Mouse (Mus musculus): ENCODE data around the gene Efcab9. TPM values are rescaled to one million over a fixed set of nuclear protein-coding genes. Genes with fewer than 3 reads are reported as not detected.

Efcab9 gene
- total and polyA plus RNA-seq, 2 experiments from 2014 or later: not detected

DNA sequence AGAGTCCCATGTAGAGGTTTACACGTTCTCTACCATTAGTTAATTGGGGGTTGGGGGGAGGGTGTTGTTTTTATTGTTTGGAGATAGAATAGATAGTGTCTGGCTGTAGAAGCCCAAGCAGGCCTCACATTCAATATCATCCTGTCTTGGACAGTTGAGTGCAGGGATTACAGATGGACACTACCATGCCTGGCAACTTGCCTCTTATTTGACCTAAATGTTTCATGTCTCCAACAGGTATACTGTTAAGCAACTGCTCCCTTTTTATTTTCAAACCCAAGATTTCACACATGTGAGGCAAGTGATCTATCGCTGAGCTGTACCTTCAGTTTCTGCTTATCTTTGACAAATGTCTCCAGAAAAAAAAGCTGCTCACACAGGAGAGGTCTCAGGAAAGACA is 50.4 kb downstream of the Efcab9 start:
- no peak overlapping the region for H3K9ac ChIP-seq (replicated peaks; ENCODE audit: low read length, poor library complexity, severe bottlenecking)
- no peak overlapping the region for H3K4me3 ChIP-seq (ENCODE audit: low read depth, low read length)
- H3K9me3 ChIP-seq (ENCODE audit: low read length): no peaks in the 10 kb centered on the region
- H3K27ac ChIP-seq (ENCODE audit: low read depth, low read length): no peak overlapping the region
- no peaks in the 10 kb centered on the region for H3K4me1 ChIP-seq (ENCODE audit: insufficient read depth, low read length)
- WGBS: 82% methylated on average over 2 of the region's 2 CpGs
- no peaks in the 10 kb centered on the region for H3K36me3 ChIP-seq (ENCODE audit: insufficient read depth, low read length)
- DNase-seq (ENCODE audit: low spot score) (no peak), ATAC-seq (ENCODE audit: low FRiP score) (no peak)
- no peak overlapping the region for H3K4me2 ChIP-seq (ENCODE audit: low read depth, low read length, poor library complexity, severe bottlenecking)
- H3K27me3 ChIP-seq (ENCODE audit: insufficient read depth, low read length): no peaks in the 10 kb centered on the region
- TF ChIP-seq CTCF (IDR thresholded peaks at IDR 0.05): no peak

DNA sequence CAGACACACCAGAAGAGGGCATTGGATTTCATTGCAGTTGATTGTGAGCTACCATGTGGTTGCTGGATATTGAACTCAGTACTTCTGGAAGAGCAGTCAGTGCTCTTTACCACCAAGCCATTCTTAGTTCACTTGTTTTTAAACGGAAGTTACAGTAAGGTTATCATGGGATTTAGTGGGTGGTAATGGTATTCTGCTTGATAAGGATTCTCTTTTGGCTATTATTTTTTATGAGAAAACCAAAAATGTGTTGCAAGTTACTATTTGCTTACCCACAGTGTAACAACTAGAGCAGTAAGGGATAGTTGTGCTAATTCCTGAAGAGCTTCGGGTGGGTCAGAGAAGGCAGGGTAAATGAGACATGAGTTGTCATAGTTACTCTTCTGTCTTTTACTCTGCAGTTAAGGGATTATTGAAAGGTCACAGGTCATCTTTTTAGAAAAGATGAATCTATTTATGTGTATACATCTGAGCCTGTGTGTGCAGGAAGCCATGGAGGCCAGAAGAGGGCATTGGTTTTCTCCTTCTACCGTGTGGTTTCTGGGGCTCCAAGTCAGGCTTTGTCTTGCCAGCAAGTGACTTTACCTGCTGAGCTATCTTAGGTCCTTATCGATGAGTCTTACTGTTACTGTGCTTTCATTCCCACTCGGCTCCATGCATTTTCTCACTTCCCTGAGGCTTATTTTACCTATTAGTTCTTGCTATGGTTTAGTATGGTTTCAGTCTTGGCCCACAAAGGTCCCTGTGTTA is 56.2 kb downstream of the Efcab9 start:
- no peak for TF ChIP-seq CTCF (IDR thresholded peaks at IDR 0.05)
- Histone ChIP-seq H3K9ac (replicated peaks; ENCODE audit: low read length, poor library complexity, severe bottlenecking) (no peak overlapping the region), H3K27me3 (ENCODE audit: insufficient read depth, low read length) (no peaks in the 10 kb centered on the region), H3K4me1 (ENCODE audit: insufficient read depth, low read length) (no peaks in the 10 kb centered on the region), H3K4me2 (ENCODE audit: low read depth, low read length, poor library complexity, severe bottlenecking) (no peak overlapping the region), H3K9me3 (ENCODE audit: low read length) (no peaks in the 10 kb centered on the region), H3K4me3 (ENCODE audit: low read depth, low read length) (no peak overlapping the region), H3K36me3 (ENCODE audit: insufficient read depth, low read length) (no peaks in the 10 kb centered on the region), H3K27ac (ENCODE audit: low read depth, low read length) (no peak overlapping the region)
- WGBS: 77% methylated on average over 5 of the region's 5 CpGs
- ATAC-seq (ENCODE audit: low FRiP score): no peak
- DNase-seq (ENCODE audit: low spot score): no peak

DNA sequence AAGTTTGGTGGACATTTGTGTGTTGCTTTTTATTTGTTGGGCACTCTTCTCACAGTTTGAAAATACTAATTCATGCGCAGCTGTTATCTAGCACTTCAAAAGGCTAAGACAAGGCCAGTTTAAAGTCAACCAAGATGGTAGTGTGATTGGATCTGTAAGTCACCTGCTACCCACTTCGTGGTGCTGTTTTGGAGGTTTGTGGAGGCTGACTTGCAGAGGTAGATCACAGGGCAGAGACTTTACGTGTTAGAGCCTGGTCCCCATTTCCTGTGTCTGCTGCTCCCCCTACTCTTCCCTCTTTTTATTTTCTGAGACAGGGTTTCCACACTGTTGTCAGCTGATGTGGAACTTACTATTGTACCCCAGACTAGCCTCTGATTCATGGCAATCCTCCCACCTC is 57.2 kb downstream of the Efcab9 start:
- 86% methylated on average over 3 of the region's 3 CpGs for WGBS
- no peak overlapping the region for H3K27ac ChIP-seq (ENCODE audit: low read depth, low read length)
- H3K27me3 ChIP-seq (ENCODE audit: insufficient read depth, low read length): no peaks in the 10 kb centered on the region
- H3K4me1 ChIP-seq (ENCODE audit: insufficient read depth, low read length): no peaks in the 10 kb centered on the region
- no peaks in the 10 kb centered on the region for H3K9me3 ChIP-seq (ENCODE audit: low read length)
- no peak overlapping the region for H3K9ac ChIP-seq (replicated peaks; ENCODE audit: low read length, poor library complexity, severe bottlenecking)
- no peak overlapping the region for H3K4me3 ChIP-seq (ENCODE audit: low read depth, low read length)
- ATAC-seq (ENCODE audit: low FRiP score) (no peak), DNase-seq (ENCODE audit: low spot score) (no peak)
- H3K4me2 ChIP-seq (ENCODE audit: low read depth, low read length, poor library complexity, severe bottlenecking): no peak overlapping the region
- no peak for TF ChIP-seq CTCF (IDR thresholded peaks at IDR 0.05)
- no peaks in the 10 kb centered on the region for H3K36me3 ChIP-seq (ENCODE audit: insufficient read depth, low read length)

Other genes starting within 250 kb of the Efcab9 start
- gene Hba-a1, start 248.6 kb downstream of the Efcab9 start, total RNA-seq (2014; rRNA removed): 562 and 930 TPM in 2 replicates
- gene Hba-a1, start 248.6 kb downstream of the Efcab9 start, polyA plus RNA-seq (2015; fragmentation: Nextera tagmentation; extraction: Ambion mirVana): 470 and 497 TPM in 2 replicates
- gene Hbq1b, start 245.1 kb downstream of the Efcab9 start, total RNA-seq (2014; rRNA removed): 1.7 and 5.9 TPM in 2 replicates
- gene Hbq1b, start 245.1 kb downstream of the Efcab9 start, polyA plus RNA-seq (2015; fragmentation: Nextera tagmentation; extraction: Ambion mirVana): 1.9 and 3.1 TPM in 2 replicates
- gene Hba-a2, start 235.6 kb downstream of the Efcab9 start, total RNA-seq (2014; rRNA removed): 1,333 and 2,070 TPM in 2 replicates
- gene Hba-a2, start 235.6 kb downstream of the Efcab9 start, polyA plus RNA-seq (2015; fragmentation: Nextera tagmentation; extraction: Ambion mirVana): 1,100 and 1,214 TPM in 2 replicates
- gene Hbq1a, start 232.0 kb downstream of the Efcab9 start, total RNA-seq (2014; rRNA removed): 3.2 and 3.6 TPM in 2 replicates
- gene Hbq1a, start 232.0 kb downstream of the Efcab9 start, polyA plus RNA-seq (2015; fragmentation: Nextera tagmentation; extraction: Ambion mirVana): 2.7 and 2.8 TPM in 2 replicates
- 46.4 and 47.5 TPM in 2 replicates for gene Sh3pxd2b, start 184.3 kb downstream of the Efcab9 start, total RNA-seq (2014; rRNA removed)
- gene Sh3pxd2b, start 184.3 kb downstream of the Efcab9 start, polyA plus RNA-seq (2015; fragmentation: Nextera tagmentation; extraction: Ambion mirVana): 8.6 and 8.7 TPM in 2 replicates
- 57.5 and 61.1 TPM in 2 replicates for gene Ubtd2, start 76.7 kb downstream of the Efcab9 start, total RNA-seq (2014; rRNA removed)
- gene Ubtd2, start 76.7 kb downstream of the Efcab9 start, polyA plus RNA-seq (2015; fragmentation: Nextera tagmentation; extraction: Ambion mirVana): 28.5 and 32.4 TPM in 2 replicates
- 4.7 and 9.4 TPM in 2 replicates for gene Stk10, start 1.2 kb upstream of the Efcab9 start, total RNA-seq (2014; rRNA removed)
- 0.87 and 0.99 TPM in 2 replicates for gene Stk10, start 1.2 kb upstream of the Efcab9 start, polyA plus RNA-seq (2015; fragmentation: Nextera tagmentation; extraction: Ambion mirVana)
- gene Fbxw11, start 110.6 kb upstream of the Efcab9 start, total RNA-seq (2014; rRNA removed): 130 and 140 TPM in 2 replicates
- 97.1 and 100 TPM in 2 replicates for gene Fbxw11, start 110.6 kb upstream of the Efcab9 start, polyA plus RNA-seq (2015; fragmentation: Nextera tagmentation; extraction: Ambion mirVana)

All from midbrain, postnatal 0 days (tissue).